8 mouse cellular contexts compared by ENCODE assay signal in the genomic region with DNA sequence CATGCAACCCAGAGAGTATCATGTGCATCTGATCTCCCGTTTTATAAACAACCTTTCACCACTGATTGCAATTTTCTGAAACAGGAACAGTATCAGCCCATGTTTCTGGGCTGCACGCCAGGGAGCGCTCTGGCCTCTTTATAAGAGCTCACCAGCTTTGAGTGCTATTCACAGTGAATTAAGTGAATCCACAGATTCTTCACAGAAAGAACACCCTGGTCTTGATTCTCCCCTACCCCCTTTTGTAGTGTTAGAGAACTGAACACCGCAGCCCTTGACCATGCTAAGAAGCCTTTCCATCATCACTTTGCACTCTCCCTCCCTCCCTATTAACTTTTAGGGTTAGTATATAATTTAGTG. TPM values are rescaled to one million over a fixed set of nuclear protein-coding genes. Genes with fewer than 3 reads are reported as not detected.
DNase-seq lines count a peak whose midpoint lies in the region; ATAC-seq and TF ChIP-seq lines count a peak whose summit lies in the region.

No protein-coding gene starts in this region.

- no peaks in the 10 kb centered on the region for H3K36me3 ChIP-seq in embryonic facial prominence, embryonic 12.5 days
- no peaks in the 10 kb centered on the region for H3K36me3 ChIP-seq in heart, postnatal 0 days (replicated peaks; ENCODE audit: control insufficient read depth, insufficient read depth, low read length)
- no peaks in the 10 kb centered on the region for H3K36me3 ChIP-seq in liver, embryonic 15.5 days (replicated peaks)

- DNase-seq in left cerebral cortex, adult 11 months (ENCODE audit: low spot score) = peak; percentile 47
- no peak for DNase-seq in left cerebral cortex, postnatal 36 days (ENCODE audit: low spot score in 2 of 2)
- peak; percentile 26 for DNase-seq in heart, postnatal 0 days (ENCODE audit: low spot score)
- peak; percentile 64 for DNase-seq in kidney, postnatal 14 days
- no peak for DNase-seq in spleen, postnatal 4 days (ENCODE audit: low spot score in 2 of 2)

- no peaks in the 10 kb centered on the region for H3K4me1 ChIP-seq in embryonic facial prominence, embryonic 12.5 days
- peaks cover 8% of the 10 kb centered on the region; the same call in 1 of the 2 replicates for H3K4me1 ChIP-seq in heart, postnatal 0 days (ENCODE audit: control insufficient read depth, insufficient read depth)
- H3K4me1 ChIP-seq in liver, embryonic 15.5 days (replicated peaks) = no peaks in the 10 kb centered on the region
- peaks cover 4% of the 10 kb centered on the region; the same call in 1 of the 2 replicates for H3K4me1 ChIP-seq in olfactory bulb, adult 2 months (ENCODE audit: control insufficient read depth, insufficient read depth, low read length)

- TF ChIP-seq EP300 in heart, postnatal 0 days (IDR thresholded peaks at IDR 0.05; ENCODE audit: low read depth) = no peak

- H3K27me3 ChIP-seq in embryonic facial prominence, embryonic 12.5 days = no peaks in the 10 kb centered on the region
- no peaks in the 10 kb centered on the region for H3K27me3 ChIP-seq in heart, postnatal 0 days (ENCODE audit: control insufficient read depth, insufficient read depth, low read length)
- H3K27me3 ChIP-seq in liver, embryonic 15.5 days = no peaks in the 10 kb centered on the region

- H3K27ac ChIP-seq in embryonic facial prominence, embryonic 12.5 days = 0 out of 2 replicates have a peak overlapping the region, but pooled peaks have one; percentile 8
- peak overlapping the region; percentile 61 for H3K27ac ChIP-seq in heart, postnatal 0 days (ENCODE audit: low read depth)
- no peak overlapping the region for H3K27ac ChIP-seq in liver, embryonic 15.5 days (replicated peaks)
- 0 out of 2 replicates have a peak overlapping the region, but pooled peaks have one; percentile 74 for H3K27ac ChIP-seq in olfactory bulb, adult 2 months (ENCODE audit: insufficient read depth, low read depth, low read length)

- no peaks in the 10 kb centered on the region for H3K9me3 ChIP-seq in embryonic facial prominence, embryonic 12.5 days
- no peaks in the 10 kb centered on the region for H3K9me3 ChIP-seq in heart, postnatal 0 days (replicated peaks; ENCODE audit: control insufficient read depth, low read length)
- no peaks in the 10 kb centered on the region for H3K9me3 ChIP-seq in liver, embryonic 15.5 days (replicated peaks)

- peak; percentile 58; the same call in 1 of the 2 replicates for ATAC-seq in embryonic facial prominence, embryonic 12.5 days (ENCODE audit: insufficient number of reproducible peaks, insufficient read depth, low FRiP score, low TSS enrichment)
- ATAC-seq in heart, postnatal 0 days (ENCODE audit: insufficient read depth, low read depth) = peak; percentile 24; the same call in 1 of the 2 replicates
- no peak for ATAC-seq in liver, embryonic 15.5 days (ENCODE audit: insufficient read depth)

- H3K4me2 ChIP-seq in embryonic facial prominence, embryonic 12.5 days (replicated peaks) = peak overlapping the region; percentile 55
- peak overlapping the region; percentile 76 for H3K4me2 ChIP-seq in heart, postnatal 0 days (ENCODE audit: low read depth, low read length)
- peak overlapping the region; percentile 40; the same call in 1 of the 2 replicates for H3K4me2 ChIP-seq in liver, embryonic 15.5 days

- peak overlapping the region; percentile 33; the same call in 1 of the 2 replicates for H3K4me3 ChIP-seq in embryonic facial prominence, embryonic 12.5 days
- peak overlapping the region; percentile 51 for H3K4me3 ChIP-seq in heart, postnatal 0 days (ENCODE audit: low read depth, low read length)
- H3K4me3 ChIP-seq in liver, embryonic 15.5 days (replicated peaks) = no peak overlapping the region
- no peak overlapping the region for H3K4me3 ChIP-seq in olfactory bulb, adult 2 months (ENCODE audit: insufficient read depth, low read depth, low read length)

- intact Hi-C loops in left cerebral cortex, postnatal 36 days (cut with DNase I) = no loop called here

- H3K9ac ChIP-seq in embryonic facial prominence, embryonic 12.5 days = no peak overlapping the region
- peak overlapping the region; percentile 55; the same call in 1 of the 2 replicates for H3K9ac ChIP-seq in heart, postnatal 0 days (replicated peaks; ENCODE audit: low read depth, low read length)
- no peak overlapping the region for H3K9ac ChIP-seq in liver, embryonic 15.5 days

- 34% methylated on average over 4 of the region's 4 CpGs for WGBS in embryonic facial prominence, embryonic 12.5 days
- 20% methylated on average over 4 of the region's 4 CpGs for WGBS in heart, postnatal 0 days
- WGBS in liver, embryonic 15.5 days (ENCODE audit: insufficient replicate concordance) = 26% methylated on average over 4 of the region's 4 CpGs
- WGBS in olfactory bulb, adult 2 months = 16% methylated on average over 4 of the region's 4 CpGs

- TF ChIP-seq CTCF in heart, postnatal 0 days (IDR thresholded peaks at IDR 0.05; ENCODE audit: low read depth) = peak; percentile 6; the same call in 1 of the 2 replicates
- no peak for TF ChIP-seq CTCF in olfactory bulb, adult 2 months (IDR thresholded peaks at IDR 0.05; ENCODE audit: insufficient read depth, low read depth, low read length)

- TF ChIP-seq POLR2A in olfactory bulb, adult 2 months (IDR thresholded peaks at IDR 0.05; ENCODE audit: insufficient read depth, low read depth, low read length) = no peak

RNA-seq across cellular contexts. Expression of gene Cyp2j9, which starts 0.4 kb away (rescaled TPM):
- total RNA-seq in left cerebral cortex, postnatal 36 days (2021) = 10 to 100 TPM; 25.6 to 27.9 TPM
- 2.0 TPM in 2 replicates for polyA plus RNA-seq in embryonic facial prominence, embryonic 12.5 days (2016; fragmentation: Nextera tagmentation; extraction: Ambion mirVana)
- total RNA-seq in heart, postnatal 0 days (2014; rRNA removed; ENCODE audit: low replicate concordance) = 0.38 and 0.58 TPM in 2 replicates
- polyA plus RNA-seq in heart, postnatal 0 days (2015; fragmentation: Nextera tagmentation; extraction: Ambion mirVana) = 0.77 and 1.5 TPM in 2 replicates
- 0.06 and 0.20 TPM in 2 replicates for polyA plus RNA-seq in liver, embryonic 15.5 days (2015; fragmentation: Nextera tagmentation; extraction: Ambion mirVana)
- polyA plus RNA-seq in olfactory bulb, adult 2 months (2012; ENCODE audit: insufficient read depth, insufficient read length, low replicate concordance, missing spikeins) = not detected in 2 replicates

RNA-seq across cellular contexts. Expression of gene Cyp2j6, which starts 38.3 kb away (rescaled TPM):
- total RNA-seq in left cerebral cortex, postnatal 36 days (2021) = 10 to 100 TPM; 14.5 to 15.2 TPM
- 9.1 and 10.7 TPM in 2 replicates for polyA plus RNA-seq in embryonic facial prominence, embryonic 12.5 days (2016; fragmentation: Nextera tagmentation; extraction: Ambion mirVana)
- 2.6 and 5.1 TPM in 2 replicates for total RNA-seq in heart, postnatal 0 days (2014; rRNA removed; ENCODE audit: low replicate concordance)
- polyA plus RNA-seq in heart, postnatal 0 days (2015; fragmentation: Nextera tagmentation; extraction: Ambion mirVana) = 4.3 and 4.6 TPM in 2 replicates
- 1.2 and 1.6 TPM in 2 replicates for polyA plus RNA-seq in liver, embryonic 15.5 days (2015; fragmentation: Nextera tagmentation; extraction: Ambion mirVana)
- polyA plus RNA-seq in olfactory bulb, adult 2 months (2012; ENCODE audit: insufficient read depth, insufficient read length, low replicate concordance, missing spikeins) = not detected in 2 replicates

Comparison
In these comparisons a context has a peak if more than half of its experiments do, and no peak if none do; other contexts are left out.
1. DNase-seq: peak in left cerebral cortex, adult 11 months (single experiment), heart, postnatal 0 days (single experiment) and kidney, postnatal 14 days (single experiment); none in left cerebral cortex, postnatal 36 days (0 of 2) and spleen, postnatal 4 days (0 of 2).
2. H3K4me3 ChIP-seq: peak in embryonic facial prominence, embryonic 12.5 days (single experiment) and heart, postnatal 0 days (single experiment); none in liver, embryonic 15.5 days (single experiment) and olfactory bulb, adult 2 months (single experiment).
3. Peak in every context shown above with its lines, with median percentiles within 50 percentile points of each other: H3K4me2 ChIP-seq.